Mouse (Mus musculus): ENCODE results near the gene Anapc15.

DNA sequence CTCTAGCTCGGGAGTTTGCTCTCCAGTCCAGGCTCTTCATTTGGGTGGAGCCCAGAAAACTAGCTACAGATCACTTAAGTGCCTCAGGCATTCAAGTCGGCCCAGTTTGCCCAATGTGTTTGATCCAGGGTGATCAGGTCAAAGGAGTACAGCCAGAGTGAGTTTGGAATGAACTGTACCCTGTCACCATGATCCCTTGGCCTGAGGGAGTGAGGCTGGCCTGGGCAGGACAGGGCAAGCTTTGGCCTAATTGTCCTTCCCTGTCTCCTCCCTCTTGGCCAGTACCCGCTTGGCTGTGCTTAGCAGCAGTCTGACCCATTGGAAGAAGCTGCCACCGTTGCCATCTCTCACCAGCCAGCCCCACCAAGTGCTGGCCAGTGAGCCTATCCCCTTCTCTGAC lies 46.6 kb downstream of the Anapc15 start:
- TF ChIP-seq EP300 (optimal IDR thresholded peaks at IDR 0.05), result no peak
- TF ChIP-seq CTCF (IDR thresholded peaks at IDR 0.05; ENCODE audit: low read depth), result no peak

Measured in stomach, postnatal 0 days (tissue).